Mouse (Mus musculus) neural tube, postnatal 0 days (tissue): ENCODE results near the gene Trpm7. TPM values are rescaled to one million over a fixed set of nuclear protein-coding genes. Genes with fewer than 3 reads are reported as not detected.

ENCODE experiments used
- microRNA-seq: library from miRNA; unstranded; fragments of <30 nt; microRNA quantifications from one replicate; pipeline ENCODE4, GENCODE M21; 2016
- polyA plus RNA-seq: library from polyadenylated mRNA; unstranded; fragments of >200 nt; fragmentation: Nextera tagmentation; extraction: Ambion mirVana; gene quantifications from 2 replicates; pipeline ENCODE4 v1.2.1, GENCODE M21; 2015

Trpm7 gene
- polyA plus RNA-seq: 29.1 and 30.6 TPM in 2 replicates

GRCm38 (mm10) chr2:126875871-126876796, at the start of gene Trpm7:
Trpm7 (minus strand) TSS chr2:126876230.

GRCm38 (mm10) chr2:126783370-126783769, 92.7 kb downstream of the Trpm7 start, which contains the start of gene Usp50:
Usp50 (minus strand) TSS chr2:126783470.

Small RNA genes lying within 50 kb of the gene (microRNA-seq; reads per million reads assigned to microRNA genes)
- gene Mir3473g: not detected

Other genes starting within 250 kb of the Trpm7 start
- gene Gabpb1, start 199.9 kb downstream of the Trpm7 start, polyA plus RNA-seq: 19.9 and 20.7 TPM in 2 replicates
- 24.4 and 25.6 TPM in 2 replicates for gene Usp8, start 168.9 kb downstream of the Trpm7 start, polyA plus RNA-seq
- 1.7 and 2.2 TPM in 2 replicates for gene Usp50, start 92.8 kb downstream of the Trpm7 start, polyA plus RNA-seq
- 30.2 and 30.3 TPM in 2 replicates for gene Sppl2a, start 57.0 kb upstream of the Trpm7 start, polyA plus RNA-seq
- gene Ap4e1, start 132.5 kb upstream of the Trpm7 start, polyA plus RNA-seq: 6.6 and 6.9 TPM in 2 replicates
- 31.4 and 32.8 TPM in 2 replicates for gene Blvra, start 194.4 kb upstream of the Trpm7 start, polyA plus RNA-seq